Mouse (Mus musculus) neutrophil, adult 59 days (primary cell): ENCODE measurements around the gene Ajm1. TPM values are rescaled to one million over a fixed set of nuclear protein-coding genes. Genes with fewer than 3 reads are reported as not detected.

Experiments
- total RNA-seq, 2 experiments: library from RNA; stranded (reverse); gene quantifications; 1 replicate in 1 of 2; 2 replicates in 1 of 2; pipeline ENCODE4 v1.2.4; 2023

Gene Ajm1
- total RNA-seq: not detected

DNA sequence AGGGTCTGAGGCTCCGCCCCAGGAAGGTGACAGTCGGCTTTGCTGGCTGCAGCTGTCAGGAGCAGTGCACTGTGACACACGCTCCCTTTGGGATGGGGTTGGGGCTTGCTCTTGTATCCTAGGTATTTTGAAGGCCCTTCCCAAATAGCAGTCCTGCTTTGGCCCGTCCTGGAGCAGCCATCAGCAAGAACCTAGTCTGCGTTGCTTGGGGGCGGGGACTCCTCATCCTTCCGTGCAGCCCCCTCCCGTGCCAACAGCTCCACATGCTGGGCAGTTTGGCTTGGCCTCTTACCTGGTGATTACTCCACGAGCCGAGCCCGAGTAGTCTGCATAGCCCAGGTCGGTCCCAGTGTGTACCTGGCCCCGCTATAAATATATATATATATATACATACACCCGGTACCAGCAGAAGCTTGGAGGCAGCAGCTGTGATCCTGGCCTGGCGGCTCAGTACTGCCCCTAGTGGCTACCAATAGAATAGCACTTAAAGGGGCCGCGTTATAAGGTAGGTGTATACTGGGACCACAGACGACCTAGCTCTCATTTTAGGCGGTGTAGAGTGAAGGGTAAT is at the start of gene Ajm1:
Gene Ajm1 (minus strand): TSS at position 464 of the 571 bp plus-strand sequence.

GRCm38 (mm10) chr2:25627811-25628210 is 46.3 kb upstream of the Ajm1 start, which contains the start of gene Fcna:
TSS of gene Fcna (minus strand) at chr2:25628030.

GRCm38 (mm10) chr2:25621229-25622200 is 40.0 kb upstream of the Ajm1 start, which contains the start of gene Tmem141:
TSS of gene Tmem141 (minus strand) at chr2:25622005.

DNA sequence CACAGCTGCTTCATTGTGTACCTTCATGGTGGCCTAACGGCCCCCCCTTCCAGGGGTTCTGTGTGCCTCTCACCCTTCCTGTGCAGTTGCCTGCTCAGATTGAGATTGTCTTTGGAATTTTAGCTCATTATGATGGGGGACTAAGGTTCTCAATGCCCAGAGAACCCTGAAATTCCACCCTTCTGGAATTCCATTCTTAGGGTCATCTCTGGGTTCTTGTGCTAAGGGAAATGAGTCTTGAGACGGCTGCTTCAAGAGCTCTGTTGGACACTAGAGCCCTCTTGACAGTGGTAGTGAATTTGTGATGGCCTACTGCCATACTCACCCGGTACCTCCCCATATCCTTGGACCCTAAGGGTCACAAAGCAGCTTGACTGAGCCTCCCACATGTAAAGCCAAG is 36.0 kb upstream of the Ajm1 start, which contains the start of gene Ccdc183:
Gene Ccdc183 (minus strand): TSS at position 101 of the 400 bp plus-strand sequence.

GRCm38 (mm10) chr2:25607761-25608622 is 26.4 kb upstream of the Ajm1 start, which contains the start of gene Rabl6:
TSS of gene Rabl6 (minus strand) at chr2:25608521.

GRCm38 (mm10) chr2:25574579-25575431 is 6.8 kb downstream of the Ajm1 start, which contains the start of the genes Mamdc4 and Phpt1:
TSS of gene Mamdc4 (minus strand) at chr2:25574845.
TSS of gene Phpt1 (minus strand) at chr2:25575224.

GRCm38 (mm10) chr2:25557221-25557963 is 24.2 kb downstream of the Ajm1 start, which contains the start of gene Edf1:
TSS of gene Edf1 (plus strand) at chr2:25557847.

DNA sequence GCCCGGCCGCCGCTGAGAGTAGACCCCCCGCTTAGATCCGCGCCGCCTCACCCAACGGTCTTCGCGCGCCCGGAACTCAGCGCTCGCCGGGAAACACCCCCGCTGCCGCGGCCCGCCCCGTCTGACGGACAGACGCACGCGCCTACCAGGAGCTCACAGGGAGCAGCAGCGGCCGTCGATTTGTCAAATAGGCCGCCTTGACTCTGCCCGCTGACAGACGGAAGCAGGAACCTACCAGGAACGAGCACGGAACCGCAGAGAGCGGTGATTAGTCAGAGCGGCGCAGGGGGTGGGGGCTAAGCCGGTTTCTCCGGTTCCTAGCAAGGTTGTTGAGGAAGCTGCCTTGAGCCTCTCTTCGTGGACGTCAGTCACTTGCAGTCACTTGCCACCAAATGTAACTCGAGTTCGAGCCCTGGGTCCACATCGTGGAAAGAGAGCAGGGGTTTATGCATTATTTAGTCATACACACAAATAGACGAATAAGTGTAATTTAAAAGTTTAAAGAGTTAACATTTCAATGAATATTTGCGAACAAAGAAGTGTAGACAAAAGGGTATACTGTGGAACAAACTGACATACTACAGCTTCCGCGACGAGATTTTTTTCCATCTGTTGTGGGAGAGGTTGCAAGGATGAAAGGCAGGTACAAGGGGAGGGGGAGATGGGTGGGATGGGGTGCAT is 34.6 kb downstream of the Ajm1 start, which contains the start of gene Traf2:
Gene Traf2 (minus strand): TSS at position 130 of the 681 bp plus-strand sequence.

Other genes with a start within 250 kb of the Ajm1 start
- 10 to 100 TPM; 39.8 to 46.7 TPM for gene Man1b1, start 249.4 kb downstream of the Ajm1 start, total RNA-seq
- 10 to 100 TPM; 11.1 to 21.8 TPM for gene Dpp7, start 225.4 kb downstream of the Ajm1 start, total RNA-seq
- gene Uap1l1, start 216.1 kb downstream of the Ajm1 start, total RNA-seq: 10 to 100 TPM; 30.5 to 36.8 TPM
- gene Sapcd2, start 209.4 kb downstream of the Ajm1 start, total RNA-seq: 10 to 100 TPM in 1 of 2 experiments, 1 to 10 TPM in 1; 9.1 to 11.3 TPM
- gene Entpd2, start 185.9 kb downstream of the Ajm1 start, total RNA-seq: not detected
- not detected for gene Npdc1, start 182.4 kb downstream of the Ajm1 start, total RNA-seq
- 10 to 100 TPM; 16.2 to 20.1 TPM for gene Fut7, start 158.5 kb downstream of the Ajm1 start, total RNA-seq
- gene Abca2, start 153.1 kb downstream of the Ajm1 start, total RNA-seq: 10 to 100 TPM; 17.7 to 22.9 TPM
- gene Clic3, start 124.9 kb downstream of the Ajm1 start, total RNA-seq: not detected
- 10 to 100 TPM; 44.7 to 53.4 TPM for gene Paxx, start 120.7 kb downstream of the Ajm1 start, total RNA-seq
- not detected for gene Ptgds, start 111.7 kb downstream of the Ajm1 start, total RNA-seq
- gene Lcn12, start 87.8 kb downstream of the Ajm1 start, total RNA-seq: not detected
- gene Fbxw5, start 81.0 kb downstream of the Ajm1 start, total RNA-seq: 10 to 100 TPM; 26.8 to 28.7 TPM
- gene C8g, start 80.0 kb downstream of the Ajm1 start, total RNA-seq: under 1 TPM; 0.44 to 0.64 TPM
- gene Traf2, start 34.8 kb downstream of the Ajm1 start, total RNA-seq: 10 to 100 TPM; 21.6 to 24.3 TPM
- 10 to 100 TPM; 87.5 to 92.7 TPM for gene Edf1, start 23.9 kb downstream of the Ajm1 start, total RNA-seq
- gene Mamdc4, start 6.9 kb downstream of the Ajm1 start, total RNA-seq: under 1 TPM; 0.42 to 0.62 TPM
- 1 to 10 TPM; 4.7 to 5.8 TPM for gene Phpt1, start 6.5 kb downstream of the Ajm1 start, total RNA-seq
- 10 to 100 TPM; 28.3 to 46.4 TPM for gene Rabl6, start 26.8 kb upstream of the Ajm1 start, total RNA-seq
- gene Ccdc183, start 35.9 kb upstream of the Ajm1 start, total RNA-seq: not detected
- gene Tmem141, start 40.2 kb upstream of the Ajm1 start, total RNA-seq: 1 to 10 TPM; 3.5 to 4.4 TPM
- gene Fcna, start 46.3 kb upstream of the Ajm1 start, total RNA-seq: 1 to 10 TPM; 1.8 to 2.7 TPM
- gene Lcn8, start 71.4 kb upstream of the Ajm1 start, total RNA-seq: not detected
- not detected for gene Lcn5, start 76.2 kb upstream of the Ajm1 start, total RNA-seq
- not detected for gene Lcn6, start 95.0 kb upstream of the Ajm1 start, total RNA-seq
- not detected for gene Lcn10, start 101.0 kb upstream of the Ajm1 start, total RNA-seq
- not detected for gene Obp2a, start 118.3 kb upstream of the Ajm1 start, total RNA-seq
- gene Bmyc, start 125.0 kb upstream of the Ajm1 start, total RNA-seq: 1 to 10 TPM; 4.0 to 6.7 TPM
- gene Obp2b, start 155.3 kb upstream of the Ajm1 start, total RNA-seq: not detected
- not detected for gene Lcn3, start 183.8 kb upstream of the Ajm1 start, total RNA-seq
- not detected for gene Lcn11, start 195.3 kb upstream of the Ajm1 start, total RNA-seq
- not detected for gene Gm13539, start 200.5 kb upstream of the Ajm1 start, total RNA-seq
- not detected for gene Glt6d1, start 234.1 kb upstream of the Ajm1 start, total RNA-seq
- not detected for gene Lcn9, start 241.4 kb upstream of the Ajm1 start, total RNA-seq